Mouse (Mus musculus) gastrocnemius, postnatal 14 days (tissue): Measurements from ENCODE around the gene Naa60. TPM values are rescaled to one million over a fixed set of nuclear protein-coding genes. Genes with fewer than 3 reads are reported as not detected.

Experiments
- microRNA-seq, 2 experiments: library from miRNA; unstranded; fragments of <30 nt; microRNA quantifications; one replicate each; pipeline ENCODE4 v1.2.0; 2021
- total RNA-seq, 2 experiments: library from RNA; stranded (reverse); gene quantifications; 2 replicates each; pipeline ENCODE4 v1.2.3; 2021

Gene Naa60
- total RNA-seq, 2 experiments from 2014 or later, result 24.8 to 24.9 TPM

Small RNA genes within 50 kb of the gene (microRNA-seq; reads per million reads assigned to microRNA genes)
- 0 reads per million in 2 experiments for gene Gm23493

Other genes with a start within 250 kb of the Naa60 start
- not detected for gene Mefv, start 154.3 kb upstream of the Naa60 start, total RNA-seq
- 1 to 10 TPM; 6.0 to 6.7 TPM for gene Zfp263, start 128.3 kb upstream of the Naa60 start, total RNA-seq
- gene Olfr15, start 41.5 kb upstream of the Naa60 start, total RNA-seq, result not detected
- gene Zfp174, start 25.1 kb upstream of the Naa60 start, total RNA-seq, result 1 to 10 TPM; 1.2 to 1.3 TPM
- 1 to 10 TPM; 5.6 to 6.8 TPM for gene Zfp597, start 12.2 kb downstream of the Naa60 start, total RNA-seq
- under 1 TPM; 0.45 to 0.58 TPM for gene Gm20695, start 12.3 kb downstream of the Naa60 start, total RNA-seq
- gene 1700037C18Rik, start 36.3 kb downstream of the Naa60 start, total RNA-seq, result 1 to 10 TPM; 1.7 to 2.2 TPM
- 1 to 10 TPM; 6.4 to 6.9 TPM for gene Cluap1, start 36.4 kb downstream of the Naa60 start, total RNA-seq
- 1 to 10 TPM; 3.1 to 5.3 TPM for gene Nlrc3, start 104.3 kb downstream of the Naa60 start, total RNA-seq
- 1 to 10 TPM; 5.9 to 7.9 TPM for gene Slx4, start 131.4 kb downstream of the Naa60 start, total RNA-seq
- gene Dnase1, start 164.6 kb downstream of the Naa60 start, total RNA-seq, result not detected
- gene Trap1, start 205.5 kb downstream of the Naa60 start, total RNA-seq, result 10 to 100 TPM; 89.0 to 91.9 TPM